Comparison of ENCODE assay signal across 14 mouse cellular contexts in genomic region chr2:48479601-48480000, GRCm38 (mm10).
DNase-seq lines count a peak whose midpoint lies in the region; TF ChIP-seq lines count a peak whose summit lies in the region.
"Had no signal": no experiment of that assay in that cellular context is flagged by ENCODE, and none has a peak within 500 bp of the region (broad histone marks: within the 10 kb centered on the region; RNA-seq: fewer than 3 reads in every experiment).

No protein-coding gene starts in this region.

- H3K4me3 ChIP-seq in gastrocnemius, adult 2 months, result no peak overlapping the region
- H3K4me3 ChIP-seq: heart, embryonic 13.5 days; limb, embryonic 15.5 days; neural tube, embryonic 12.5 days had no signal

- TF ChIP-seq CTCF in gastrocnemius, adult 2 months (IDR thresholded peaks at IDR 0.05), result no peak

- intact Hi-C loops in gastrocnemius, adult 2 months (cut with DNase I), result no loop called here
- intact Hi-C loops in gastrocnemius, postnatal 14 days (cut with DNase I; ENCODE audit: low total_unique reads), result no loop called here

- DNase-seq in gastrocnemius, adult 2 months, result peak; percentile 75
- DNase-seq in gastrocnemius, postnatal 4 days (ENCODE audit: low spot score in 2 of 2), result no peak
- peak; percentile 25 for DNase-seq in lung, postnatal 36 days
- no peak for DNase-seq in lung, postnatal 4 days
- peak; percentile 87 for DNase-seq in adipocyte (ENCODE audit: low spot score)
- DNase-seq in gastrocnemius, postnatal 14 days, result peak; percentile 48
- DNase-seq in thymus, postnatal 25 days, result no peak
- DNase-seq: embryo, embryonic 11 days; liver, postnatal 0 days; right cerebral cortex, postnatal 25 days had no signal

- no peak overlapping the region for H3K27ac ChIP-seq in gastrocnemius, adult 2 months
- H3K27ac ChIP-seq: heart, embryonic 13.5 days; limb, embryonic 15.5 days; neural tube, embryonic 12.5 days; stomach, postnatal 0 days had no signal

Comparison
In these comparisons a context has a peak if more than half of its experiments do, and no peak if none do; other contexts are left out.
1. DNase-seq: peak in gastrocnemius, adult 2 months (single experiment), lung, postnatal 36 days (single experiment), adipocyte (single experiment) and gastrocnemius, postnatal 14 days (single experiment); none in gastrocnemius, postnatal 4 days (0 of 2), lung, postnatal 4 days (0 of 2) and thymus, postnatal 25 days (single experiment).